ENCODE assay signal across 8 mouse cellular contexts in genomic region chr15:98295628-98296551, GRCm38 (mm10). TPM values are rescaled to one million over a fixed set of nuclear protein-coding genes. Genes with fewer than 3 reads are reported as not detected.
DNase-seq lines count a peak whose midpoint lies in the region; ATAC-seq and TF ChIP-seq lines count a peak whose summit lies in the region.

Zfp641 (minus strand) TSS chr15:98296161.

- 2% methylated on average over 52 of the region's 60 CpGs for WGBS in hindbrain, postnatal 0 days
- 2% methylated on average over 60 of the region's 60 CpGs for WGBS in midbrain, embryonic 13.5 days

- TF ChIP-seq CTCF in hindbrain, postnatal 0 days (IDR thresholded peaks at IDR 0.05; ENCODE audit: low read depth): no peak

- 0 out of 2 replicates have a peak, but pooled peaks cover 3% of the 10 kb centered on the region for H3K4me1 ChIP-seq in hindbrain, postnatal 0 days (ENCODE audit: insufficient read depth, low read length)
- 0 out of 2 replicates have a peak, but pooled peaks cover 7% of the 10 kb centered on the region for H3K4me1 ChIP-seq in midbrain, embryonic 13.5 days (replicated peaks)

- H3K27me3 ChIP-seq in hindbrain, postnatal 0 days (ENCODE audit: insufficient read depth, low read length): no peaks in the 10 kb centered on the region
- H3K27me3 ChIP-seq in midbrain, embryonic 13.5 days: 0 out of 2 replicates have a peak, but pooled peaks cover 3% of the 10 kb centered on the region

- H3K36me3 ChIP-seq in hindbrain, postnatal 0 days (ENCODE audit: insufficient read depth, low read length): no peaks in the 10 kb centered on the region
- H3K36me3 ChIP-seq in midbrain, embryonic 13.5 days: no peaks in the 10 kb centered on the region

- peak within 1 kb of the TSS; percentile 69 for H3K4me3 ChIP-seq in hindbrain, postnatal 0 days (ENCODE audit: low read length)
- H3K4me3 ChIP-seq in midbrain, embryonic 13.5 days (replicated peaks): peak within 1 kb of the TSS; percentile 76

- peak within 1 kb of the TSS; percentile 77 for H3K4me2 ChIP-seq in hindbrain, postnatal 0 days (ENCODE audit: low read depth, low read length)
- peak within 1 kb of the TSS; percentile 83 for H3K4me2 ChIP-seq in midbrain, embryonic 13.5 days (replicated peaks)

- peak; percentile 17 for DNase-seq in CD4-positive, CD25-positive, alpha-beta regulatory T cell, adult 2 months (ENCODE audit: low read depth, low spot score)
- peak; percentile 74 to 77 for DNase-seq in cerebellum, postnatal 10 days
- DNase-seq in gastrocnemius, adult 18-20 months (ENCODE audit: low spot score): peak; percentile 67
- peak; percentile 68 for DNase-seq in hindbrain, postnatal 0 days (ENCODE audit: low spot score)
- peak; percentile 50 to 70 for DNase-seq in left cerebral cortex, postnatal 36 days (ENCODE audit: low spot score in 2 of 2)
- DNase-seq in testis, postnatal 10 days (ENCODE audit: low spot score): peak; percentile 80

- intact Hi-C loops in left cerebral cortex, postnatal 36 days (cut with DNase I): loop anchor here (5.0 kb wide), 1 partner anchor 114 kb away; no protein-coding TSS in a partner anchor

- peak within 1 kb of the TSS; percentile 54 for H3K27ac ChIP-seq in hindbrain, postnatal 0 days
- no peak within 1 kb of the TSS for H3K27ac ChIP-seq in midbrain, embryonic 13.5 days

- H3K9me3 ChIP-seq in hindbrain, postnatal 0 days (ENCODE audit: low read length): no peaks in the 10 kb centered on the region
- no peaks in the 10 kb centered on the region for H3K9me3 ChIP-seq in midbrain, embryonic 13.5 days

- H3K9ac ChIP-seq in hindbrain, postnatal 0 days (replicated peaks; ENCODE audit: low read length): peak within 1 kb of the TSS; percentile 82
- peak within 1 kb of the TSS; percentile 83 for H3K9ac ChIP-seq in midbrain, embryonic 13.5 days (replicated peaks)

- no peak for ATAC-seq in CD4-positive, CD25-positive, alpha-beta regulatory T cell, adult 4 months
- peak; percentile 82 for ATAC-seq in hindbrain, postnatal 0 days
- peak; percentile 82 for ATAC-seq in midbrain, embryonic 13.5 days

RNA-seq across cellular contexts. Expression of gene Zfp641, which starts in this region (rescaled TPM):
- not detected for polyA plus RNA-seq in CD4-positive, CD25-positive, alpha-beta regulatory T cell, adult 4 months (2017; shearing (Covaris generic))
- 10 to 100 TPM in 1 of 2 experiments, 1 to 10 TPM in 1; 9.5 to 14.4 TPM for total RNA-seq in gastrocnemius, adult 18-20 months (2021)
- total RNA-seq in hindbrain, postnatal 0 days (2014; rRNA removed): 11.2 and 15.1 TPM in 2 replicates
- 7.3 and 9.0 TPM in 2 replicates for polyA plus RNA-seq in hindbrain, postnatal 0 days (2015; fragmentation: Nextera tagmentation; extraction: Ambion mirVana)
- total RNA-seq in left cerebral cortex, postnatal 36 days (2021): 1 to 10 TPM; 6.7 to 7.5 TPM
- polyA plus RNA-seq in midbrain, embryonic 13.5 days (2015; fragmentation: Nextera tagmentation; extraction: Ambion mirVana): 5.7 and 5.9 TPM in 2 replicates

Comparison
In these comparisons a context has a peak if more than half of its experiments do, and no peak if none do; other contexts are left out.
1. DNase-seq: peak in every context shown above with its lines; median percentile 80 in testis, postnatal 10 days; 76 in cerebellum, postnatal 10 days; 68 in hindbrain, postnatal 0 days; 67 in gastrocnemius, adult 18-20 months; 60 in left cerebral cortex, postnatal 36 days; 17 in CD4-positive, CD25-positive, alpha-beta regulatory T cell, adult 2 months.